Mouse (Mus musculus): ENCODE results near the gene Wwp2.
"Not testable (repeated sequence)": the region's sequence is repeated elsewhere in the genome, so short reads cannot be mapped to it uniquely, and the experiment has no call there.

The Wwp2 gene

DNA sequence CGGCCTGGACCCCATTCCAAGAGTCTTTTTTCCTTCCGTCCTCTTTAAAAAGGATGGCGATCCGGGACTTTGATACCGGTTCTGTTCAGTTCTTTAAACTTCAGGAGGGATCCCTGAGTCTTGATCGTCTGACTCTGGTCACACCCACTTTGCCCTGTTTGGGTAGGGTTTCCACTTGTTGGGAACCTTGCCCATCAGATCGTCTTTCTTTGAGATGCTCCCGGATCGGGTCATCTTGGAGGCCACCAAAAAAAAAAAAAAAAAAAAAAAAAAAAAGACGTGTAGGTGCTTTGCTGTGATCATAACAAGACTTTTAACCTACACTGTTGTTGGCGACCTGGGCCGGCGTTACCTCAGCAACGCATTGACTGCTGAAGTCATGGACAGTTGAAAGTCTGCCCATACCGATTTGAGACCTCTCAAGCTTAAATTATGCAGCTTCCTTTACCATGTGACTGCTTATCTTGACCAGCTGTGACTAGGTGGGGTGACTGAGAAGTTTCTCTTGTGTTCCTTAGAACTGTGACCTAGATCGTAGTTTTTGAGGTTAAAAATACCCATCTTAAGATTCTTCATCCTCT, 766 bp downstream of the Wwp2 start:
- DNase-seq: no peak

DNA sequence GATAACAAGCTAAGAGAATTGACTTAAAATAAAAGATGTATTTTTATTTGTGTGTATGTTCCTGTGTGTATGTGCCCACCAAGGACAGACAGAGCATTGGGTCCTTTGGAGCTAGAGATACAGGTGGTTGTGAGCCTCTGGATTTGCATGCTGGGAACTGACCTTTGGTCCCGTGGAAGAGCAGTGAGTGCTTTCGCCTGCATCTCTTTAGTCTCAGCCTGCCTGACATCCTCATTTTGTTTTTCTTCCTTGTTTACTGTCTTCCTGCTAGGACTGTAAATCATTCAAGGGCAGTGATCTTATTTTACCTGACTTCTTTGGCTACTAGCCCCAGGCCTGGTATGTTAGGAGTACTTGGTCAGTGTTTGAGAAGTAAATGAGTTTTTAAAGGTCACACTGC, 1.5 kb downstream of the Wwp2 start:
- no peak for DNase-seq

- DNase-seq: no peak
These were observed 3.9 kb downstream of the Wwp2 start for GRCm38 (mm10) chr8:107439880-107440625.

DNA sequence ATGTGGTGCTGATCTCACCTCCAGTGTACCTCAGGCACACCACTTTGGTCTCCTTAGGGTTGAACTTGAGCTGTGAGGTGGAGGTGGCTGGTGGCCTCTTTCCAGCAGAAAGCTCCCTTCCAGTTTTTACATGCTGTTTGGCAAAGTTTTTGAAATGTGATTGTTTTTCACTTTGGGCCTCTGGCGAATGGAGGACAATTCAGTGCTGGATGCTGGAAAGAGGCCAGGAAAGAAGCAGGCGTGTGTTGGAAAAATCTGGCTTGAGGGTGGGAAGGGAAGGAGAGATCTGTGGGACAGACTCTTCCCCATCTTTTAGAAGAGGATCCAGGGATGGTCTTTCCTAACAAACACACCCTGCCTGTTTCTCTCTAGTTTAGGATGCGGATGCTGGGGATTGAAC, 8.5 kb downstream of the Wwp2 start:
- no peak for DNase-seq

DNA sequence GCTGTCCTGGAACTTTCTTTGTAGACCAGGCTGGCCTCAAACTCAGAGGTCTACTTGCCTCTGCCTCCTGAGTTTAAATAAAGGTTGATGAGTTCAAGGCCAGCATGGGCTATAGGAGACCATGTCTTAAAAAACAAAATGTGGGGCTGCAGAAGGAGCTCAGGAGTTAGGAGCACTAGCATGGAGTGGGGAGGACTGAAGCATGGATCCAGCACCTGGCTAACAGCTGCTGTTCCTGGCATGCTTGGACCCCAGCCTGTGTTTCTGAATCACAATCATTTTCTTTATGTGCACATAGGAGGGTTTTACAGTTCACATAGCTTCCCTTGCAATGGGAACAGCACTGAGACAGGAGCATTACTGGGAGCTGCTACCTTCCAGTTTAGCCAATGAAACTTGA, 11.5 kb downstream of the Wwp2 start:
- DNase-seq: no peak

GRCm38 (mm10) chr8:107448382-107448889, 12.3 kb downstream of the Wwp2 start:
- no peak for DNase-seq

DNA sequence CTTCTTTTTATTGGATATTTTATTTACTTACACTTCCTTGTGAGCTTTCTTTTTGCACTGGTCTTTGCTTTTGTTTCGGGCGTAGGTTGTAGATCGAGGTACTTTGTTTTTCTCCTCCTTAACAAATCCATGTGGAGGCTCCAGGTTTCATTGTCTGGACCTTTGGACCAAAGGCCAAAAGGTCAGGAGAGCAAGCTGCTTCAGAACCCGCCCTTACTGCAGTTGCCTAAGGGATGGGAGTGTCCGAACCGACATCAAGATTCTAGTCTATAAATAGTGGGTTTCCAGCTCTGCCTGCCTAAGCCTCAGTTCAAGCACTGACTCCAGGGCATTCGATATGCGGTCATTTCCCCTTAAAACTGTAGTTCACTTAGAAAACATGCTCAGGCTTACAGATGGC, 13.0 kb downstream of the Wwp2 start:
- DNase-seq: no peak

DNA sequence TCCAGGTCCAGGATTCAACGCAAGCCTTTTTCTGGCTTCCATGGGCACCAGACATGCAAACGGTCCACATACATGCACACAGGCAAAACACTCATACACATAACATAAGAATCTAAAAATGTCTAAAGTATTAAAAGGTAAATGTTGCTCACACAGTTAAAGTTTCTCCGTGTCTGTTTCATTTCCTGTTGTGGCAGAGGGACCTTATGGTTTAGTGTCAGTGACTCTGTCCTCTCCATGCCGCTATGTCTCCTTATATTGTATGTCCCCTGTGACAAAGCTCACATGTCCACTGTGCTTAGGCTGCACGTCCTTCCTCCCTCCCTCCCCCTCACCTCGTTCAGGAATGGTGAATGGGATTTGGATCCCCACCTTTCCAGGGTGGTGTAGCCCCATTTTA, 13.5 kb downstream of the Wwp2 start:
- no peak for DNase-seq

- DNase-seq: no peak
These were observed 15.4 kb downstream of the Wwp2 start for GRCm38 (mm10) chr8:107451414-107452066.

DNA sequence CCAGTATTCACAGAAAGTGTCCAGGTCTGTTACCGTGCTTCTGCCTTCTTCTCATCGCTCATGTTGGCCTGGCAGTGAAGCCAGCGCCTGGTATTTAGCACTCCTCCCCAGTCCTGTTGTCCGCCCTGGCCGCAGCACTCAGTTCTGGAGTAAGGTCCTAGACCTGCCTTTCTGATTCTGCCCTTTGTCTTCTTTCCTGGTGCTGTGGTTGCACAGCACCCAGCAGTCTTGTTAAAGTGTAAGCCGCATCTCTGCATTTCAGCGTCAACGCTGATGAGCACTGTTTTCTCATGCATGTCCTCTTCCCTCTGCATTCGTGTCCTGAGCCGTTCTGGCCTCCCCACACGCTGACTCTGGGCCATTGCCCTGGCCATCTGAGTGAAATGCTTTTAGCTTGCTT, 17.2 kb downstream of the Wwp2 start:
- no peak for DNase-seq

- peak; percentile 24 for DNase-seq
These were observed 19.1 kb downstream of the Wwp2 start for GRCm38 (mm10) chr8:107455268-107455667.

DNA sequence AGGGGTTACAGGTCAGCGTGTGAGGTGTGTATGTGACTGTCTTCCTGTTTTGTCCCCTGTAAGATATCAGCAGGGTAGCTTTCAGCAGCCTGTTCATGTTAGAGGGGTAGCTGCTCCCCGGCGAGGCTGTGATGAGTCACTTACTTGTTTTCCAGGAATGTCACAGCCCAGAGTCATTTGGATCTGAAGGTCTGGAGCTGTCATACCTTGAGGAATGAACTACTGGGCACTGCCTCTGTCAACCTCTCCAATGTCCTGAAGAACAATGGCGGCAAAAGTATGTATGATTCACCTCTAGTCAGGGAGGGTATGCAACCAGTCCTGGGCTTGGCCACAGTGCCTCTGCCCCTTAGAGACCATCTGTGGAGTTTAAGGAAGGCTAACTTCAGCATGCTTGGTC, 21.6 kb downstream of the Wwp2 start:
- no peak for DNase-seq

GRCm38 (mm10) chr8:107458281-107458680, 22.1 kb downstream of the Wwp2 start:
- DNase-seq: no peak

- no peak for DNase-seq
These were observed 26.3 kb downstream of the Wwp2 start for GRCm38 (mm10) chr8:107462423-107462822.

GRCm38 (mm10) chr8:107465332-107465990, 29.3 kb downstream of the Wwp2 start:
- no peak for DNase-seq

- no peak for DNase-seq
These were observed 30.5 kb downstream of the Wwp2 start for GRCm38 (mm10) chr8:107466642-107467041.

GRCm38 (mm10) chr8:107468811-107469302, 32.7 kb downstream of the Wwp2 start:
- no peak for DNase-seq

DNA sequence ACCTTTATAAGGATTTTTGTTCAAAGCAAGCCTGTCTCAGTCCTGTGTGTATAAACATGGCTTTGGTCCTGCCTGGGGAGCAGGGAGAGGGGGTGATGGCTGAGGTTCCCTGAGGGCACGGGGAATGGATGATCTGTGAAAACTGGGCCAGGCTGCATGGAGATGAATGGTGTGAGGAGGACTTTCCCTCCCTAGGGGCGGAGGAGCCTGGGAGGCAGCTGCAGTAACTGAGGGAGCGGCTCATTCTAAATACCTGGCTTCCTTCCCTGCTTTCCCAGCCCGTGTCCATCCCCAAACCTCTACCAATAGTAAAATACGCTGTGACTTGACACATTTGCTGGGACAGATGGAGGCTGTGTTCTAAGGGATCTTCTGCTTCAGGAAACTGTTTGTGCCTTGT, 34.1 kb downstream of the Wwp2 start:
- peak; percentile 21 for DNase-seq

DNA sequence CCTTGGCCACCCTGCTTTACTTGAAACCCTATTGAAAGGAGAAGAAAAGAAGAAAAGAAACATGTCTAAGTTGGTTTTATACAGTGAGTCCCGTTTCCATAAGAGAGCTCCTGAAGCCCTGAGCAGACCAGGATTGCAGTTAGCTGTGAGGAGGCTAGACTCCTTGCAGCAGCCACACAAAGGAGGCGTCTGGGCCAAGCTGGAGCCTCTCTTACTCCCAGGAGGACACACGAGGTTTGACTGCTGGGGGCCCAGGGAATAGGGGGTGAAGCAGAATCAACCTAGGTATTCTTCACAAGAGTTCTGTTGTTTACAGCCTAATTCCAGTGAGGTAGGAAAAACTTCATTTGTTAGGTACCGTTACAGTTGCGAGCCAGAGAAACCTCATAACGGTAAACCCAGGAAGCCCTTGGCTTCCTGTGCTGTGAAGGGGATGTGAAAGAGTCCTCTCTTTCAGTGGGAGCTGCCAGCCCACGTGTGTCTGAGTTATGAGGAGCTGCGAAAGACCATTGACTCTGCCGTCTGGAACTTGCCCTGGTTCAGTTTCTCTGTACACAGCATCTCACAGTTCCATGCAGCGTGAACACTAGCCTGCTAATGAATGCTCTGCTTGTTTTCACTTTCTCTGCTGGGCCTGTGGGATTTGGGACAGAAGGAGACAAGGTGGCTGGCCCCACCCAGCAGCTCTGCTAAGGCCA, 36.4 kb downstream of the Wwp2 start:
- no peak for DNase-seq

DNA sequence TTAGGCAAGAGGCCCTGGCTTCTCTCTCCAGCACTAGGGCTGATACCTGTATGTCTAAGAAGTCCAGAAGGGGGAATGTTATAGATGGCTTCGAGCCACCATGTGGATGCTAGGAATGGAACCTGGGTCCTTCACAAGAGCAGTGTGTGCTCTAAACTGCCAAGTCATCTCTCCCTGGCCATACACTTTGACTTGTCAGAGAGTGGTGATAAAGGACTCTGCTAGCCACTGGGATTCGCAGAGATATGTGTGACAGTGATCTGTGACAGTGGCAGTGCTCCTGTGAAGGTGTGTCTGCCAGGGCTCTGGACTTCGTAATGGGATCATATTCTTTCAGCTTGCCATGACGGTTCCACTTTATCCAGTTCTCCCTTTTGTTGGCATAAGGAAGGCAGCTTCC, 37.2 kb downstream of the Wwp2 start:
- no peak for DNase-seq

DNA sequence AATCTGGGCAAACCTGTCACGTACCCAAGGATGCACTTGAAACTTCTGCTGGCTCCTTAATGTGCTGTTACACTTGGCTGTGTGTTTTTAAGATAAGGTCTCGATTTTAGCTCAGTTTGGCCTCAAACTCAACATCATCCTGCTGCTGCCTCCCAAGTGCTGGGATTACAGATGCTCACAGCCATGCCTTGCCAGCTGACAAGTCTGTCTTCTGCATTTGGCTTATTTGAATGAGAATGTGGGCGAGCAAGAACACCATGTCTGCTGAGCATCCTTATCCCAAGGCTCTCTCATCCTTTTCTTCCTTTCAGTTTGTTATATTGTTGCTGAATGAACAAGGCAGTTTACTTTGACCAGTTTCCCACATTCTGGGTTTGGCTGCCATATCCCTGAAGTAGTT, 39.4 kb downstream of the Wwp2 start:
- no peak for DNase-seq

DNA sequence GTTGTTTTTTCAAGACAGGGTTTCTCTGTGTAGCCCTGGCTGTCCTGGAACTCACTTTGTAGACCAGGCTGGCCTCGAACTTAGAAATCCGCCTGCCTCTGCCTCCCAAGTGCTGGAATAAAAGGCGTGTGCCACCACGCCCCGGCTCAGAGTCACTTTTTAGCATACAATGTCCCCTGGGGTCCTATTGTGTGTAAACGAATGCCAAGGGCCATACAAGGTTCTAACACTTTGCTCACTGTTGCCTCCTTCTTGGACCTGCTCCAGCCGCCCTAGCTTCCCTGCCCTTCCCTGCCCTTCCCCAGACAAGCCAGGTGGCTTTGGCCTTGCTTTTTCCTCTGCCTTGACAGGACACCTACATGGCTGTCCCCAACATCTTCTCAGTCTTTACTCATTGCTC, 40.6 kb downstream of the Wwp2 start:
- not testable (repeated sequence) for DNase-seq

- DNase-seq: no peak
These were observed 42.6 kb downstream of the Wwp2 start for GRCm38 (mm10) chr8:107478728-107479127.
